29 mouse cellular contexts compared by ENCODE assay signal in genomic region chr2:110199648-110200047, GRCm38 (mm10).
A peak's percentile ranks its signal among the peaks of the same experiment; 100 is the strongest.
DNase-seq lines count a peak whose midpoint lies in the region; ATAC-seq and TF ChIP-seq lines count a peak whose summit lies in the region.
"Had no signal": no experiment of that assay in that cellular context is flagged by ENCODE, and none has a peak within 500 bp of the region (broad histone marks: within the 10 kb centered on the region; RNA-seq: fewer than 3 reads in every experiment).

No protein-coding gene starts in this region.

- peak; percentile 84 for ATAC-seq in frontal cortex, adult (ENCODE audit: low TSS enrichment)
- no peak for ATAC-seq in stomach, embryonic 16.5 days (ENCODE audit: insufficient read depth, low FRiP score)
- no peak for ATAC-seq in hindbrain, embryonic 16.5 days
- no peak for ATAC-seq in activated CD4-positive, CD25-positive, alpha-beta regulatory T cell, adult 4 months
- ATAC-seq: CD4-positive, CD25-positive, alpha-beta regulatory T cell, adult 4 months; forebrain, embryonic 15.5 days; forebrain, postnatal 0 days had no signal

- H3K9me3 ChIP-seq in stomach, embryonic 16.5 days (replicated peaks; ENCODE audit: control insufficient read depth, low read length): no peaks in the 10 kb centered on the region
- H3K9me3 ChIP-seq in hindbrain, embryonic 16.5 days (ENCODE audit: control insufficient read depth, low read length): no peaks in the 10 kb centered on the region
- H3K9me3 ChIP-seq: embryonic facial prominence, embryonic 13.5 days; embryonic facial prominence, embryonic 15.5 days; forebrain, embryonic 10.5 days; forebrain, embryonic 12.5 days; forebrain, embryonic 15.5 days; G1E had no signal

- no peaks in the 10 kb centered on the region for H3K36me3 ChIP-seq in small intestine, adult 2 months (ENCODE audit: control insufficient read depth, insufficient read depth, low read length)
- H3K36me3 ChIP-seq in stomach, embryonic 16.5 days (ENCODE audit: control insufficient read depth, insufficient read depth, low read length): no peaks in the 10 kb centered on the region
- H3K36me3 ChIP-seq in hindbrain, embryonic 16.5 days (ENCODE audit: control insufficient read depth, insufficient read depth, low read length): no peaks in the 10 kb centered on the region
- H3K36me3 ChIP-seq: embryonic facial prominence, embryonic 13.5 days; embryonic facial prominence, embryonic 15.5 days; forebrain, embryonic 10.5 days; forebrain, embryonic 12.5 days; forebrain, embryonic 15.5 days; G1E had no signal

- H3K4me1 ChIP-seq in small intestine, adult 2 months (ENCODE audit: control insufficient read depth, insufficient read depth, insufficient read length, low read length): peaks cover 18% of the 10 kb centered on the region; the same call in 1 of the 2 replicates
- 0 out of 2 replicates have a peak, but pooled peaks cover 3% of the 10 kb centered on the region for H3K4me1 ChIP-seq in stomach, embryonic 16.5 days (ENCODE audit: control insufficient read depth, insufficient read depth, low read length)
- no peaks in the 10 kb centered on the region for H3K4me1 ChIP-seq in hindbrain, embryonic 16.5 days (ENCODE audit: control insufficient read depth, insufficient read depth, low read depth, low read length)
- H3K4me1 ChIP-seq: forebrain, embryonic 12.5 days; forebrain, embryonic 15.5 days had no signal

- DNase-seq in frontal cortex, postnatal 14 days (ENCODE audit: low spot score in 2 of 2): no peak
- peak; percentile 30 for DNase-seq in NIH3T3 (ENCODE audit: low read depth)
- no peak for DNase-seq in lung, postnatal 25 days (ENCODE audit: low spot score)
- DNase-seq: adrenal gland, adult 8-10 months; adrenal gland, postnatal 14 days; adrenal gland, postnatal 36 days; B cell, adult 2 months; cerebellum, adult 11 months; cerebellum, adult 18-20 months; cerebellum, adult 8-10 months; cerebellum, adult 9-11 months; cerebellum, postnatal 14 days; cerebellum, postnatal 36 days; embryo, embryonic 11 days; forebrain, postnatal 0 days had no signal

- TF ChIP-seq POLR2A in small intestine, adult 2 months (IDR thresholded peaks at IDR 0.05; ENCODE audit: low read depth, low read length): no peak

- H3K4me2 ChIP-seq in stomach, embryonic 16.5 days (ENCODE audit: low read depth, low read length): no peak overlapping the region
- no peak overlapping the region for H3K4me2 ChIP-seq in hindbrain, embryonic 16.5 days (ENCODE audit: low read length)
- H3K4me2 ChIP-seq: embryonic facial prominence, embryonic 13.5 days; embryonic facial prominence, embryonic 15.5 days; forebrain, embryonic 12.5 days; forebrain, embryonic 15.5 days had no signal

- H3K4me3 ChIP-seq in small intestine, adult 2 months (ENCODE audit: low read depth, low read length): no peak overlapping the region
- H3K4me3 ChIP-seq in stomach, embryonic 16.5 days (replicated peaks; ENCODE audit: low read length): no peak overlapping the region
- no peak overlapping the region for H3K4me3 ChIP-seq in hindbrain, embryonic 16.5 days (ENCODE audit: low read length)
- H3K4me3 ChIP-seq: embryonic facial prominence, embryonic 13.5 days; embryonic facial prominence, embryonic 15.5 days; erythroblast, embryonic 14.5 days; forebrain, embryonic 10.5 days; forebrain, embryonic 12.5 days; forebrain, embryonic 15.5 days had no signal

- 10% methylated on average over 1 of the region's 1 CpGs for WGBS in small intestine, adult 2 months
- 21% methylated on average over 1 of the region's 1 CpGs for WGBS in stomach, embryonic 16.5 days
- WGBS in hindbrain, embryonic 16.5 days: 57% methylated on average over 1 of the region's 1 CpGs

- no peak overlapping the region for H3K9ac ChIP-seq in stomach, embryonic 16.5 days (ENCODE audit: low read length)
- H3K9ac ChIP-seq in hindbrain, embryonic 16.5 days (ENCODE audit: low read depth, low read length): no peak overlapping the region
- H3K9ac ChIP-seq: embryonic facial prominence, embryonic 13.5 days; embryonic facial prominence, embryonic 15.5 days; forebrain, embryonic 12.5 days; forebrain, embryonic 15.5 days; forebrain, postnatal 0 days had no signal

- no peak for TF ChIP-seq CTCF in small intestine, adult 2 months (IDR thresholded peaks at IDR 0.05; ENCODE audit: extremely low read depth, insufficient read length, insufficient replicate concordance, low read depth, low read length)

- peak overlapping the region; percentile 40 for H3K27ac ChIP-seq in small intestine, adult 2 months (ENCODE audit: insufficient read depth, low read depth, low read length)
- 0 out of 2 replicates have a peak overlapping the region, but pooled peaks have one; percentile 17 for H3K27ac ChIP-seq in stomach, embryonic 16.5 days (ENCODE audit: low read length)
- H3K27ac ChIP-seq in hindbrain, embryonic 16.5 days (ENCODE audit: low read depth, low read length): no peak overlapping the region
- H3K27ac ChIP-seq: embryonic facial prominence, embryonic 13.5 days; forebrain, embryonic 10.5 days; forebrain, embryonic 12.5 days; forebrain, embryonic 15.5 days had no signal

- H3K27me3 ChIP-seq in small intestine, adult 2 months (ENCODE audit: control insufficient read depth, insufficient read depth, low read length): no peaks in the 10 kb centered on the region
- no peaks in the 10 kb centered on the region for H3K27me3 ChIP-seq in stomach, embryonic 16.5 days (ENCODE audit: control insufficient read depth, insufficient read depth, low read length)
- H3K27me3 ChIP-seq in hindbrain, embryonic 16.5 days (replicated peaks; ENCODE audit: control insufficient read depth, insufficient read depth, low read length): no peaks in the 10 kb centered on the region
- H3K27me3 ChIP-seq: CH12.LX; embryonic facial prominence, embryonic 15.5 days; forebrain, embryonic 15.5 days had no signal
